Mouse (Mus musculus) liver, embryonic 12.5 days (tissue): ENCODE measurements around the gene Rps6kl1. TPM values are rescaled to one million over a fixed set of nuclear protein-coding genes. Genes with fewer than 3 reads are reported as not detected.
A peak's percentile ranks its signal among the peaks of the same experiment; 100 is the strongest.
"Not testable (repeated sequence)": the region's sequence is repeated elsewhere in the genome, so short reads cannot be mapped to it uniquely, and the experiment has no call there.

Experiments used
- ATAC-seq: fragments of 200-750 bp; cut with Nextera tagmentation; 2 replicates; pipeline ENCODE4 v1.8.0; 2017; ENCODE audit warnings: moderate number of reproducible peaks, mild to moderate bottlenecking, moderate library complexity
- H3K27ac ChIP-seq: fragments of 300-500 bp; sonication (generic); 2 replicates; pipeline ENCODE4 v1.5.1; 2016; ENCODE audit warnings: mild to moderate bottlenecking
- H3K27me3 ChIP-seq: fragments of 300-500 bp; sonication (generic); replicated peaks from 2 replicates; pipeline ENCODE4 v1.6.1; 2016; ENCODE audit warnings: mild to moderate bottlenecking, moderate library complexity
- H3K36me3 ChIP-seq: fragments of 300-500 bp; sonication (generic); 2 replicates; pipeline ENCODE4 v1.6.1; 2016; ENCODE audit warnings: mild to moderate bottlenecking, moderate library complexity
- H3K4me1 ChIP-seq: fragments of 300-500 bp; sonication (generic); 2 replicates; pipeline ENCODE4 v1.6.1; 2016
- H3K4me2 ChIP-seq: fragments of 300-500 bp; sonication (generic); 2 replicates; pipeline ENCODE4 v1.6.1; 2016; ENCODE audit warnings: mild to moderate bottlenecking, moderate library complexity
- H3K4me3 ChIP-seq: fragments of 300-500 bp; sonication (generic); 2 replicates; pipeline ENCODE4 v1.5.1; 2016; ENCODE audit warnings: mild to moderate bottlenecking, moderate library complexity
- H3K9ac ChIP-seq: fragments of 300-500 bp; sonication (generic); 2 replicates; pipeline ENCODE4 v1.6.1; 2016; ENCODE audit warnings: mild to moderate bottlenecking, moderate library complexity
- H3K9me3 ChIP-seq: fragments of 300-500 bp; sonication (generic); replicated peaks from 2 replicates; pipeline ENCODE4 v1.6.1; 2016; ENCODE audit warnings: mild to moderate bottlenecking, moderate library complexity
- WGBS: fragments of 180-500 bp; shearing (Covaris S2); methylation state at CpG from one replicate; pipeline ENCODE4 v1.1.7; 2016; ENCODE audit not compliant: insufficient replicate concordance; 5-methylcytosine and 5-hydroxymethylcytosine counted together
- polyA plus RNA-seq: library from polyadenylated mRNA; unstranded; fragments of >200 nt; fragmentation: Nextera tagmentation; extraction: Ambion mirVana; gene quantifications from 2 replicates; pipeline ENCODE4 v1.2.1, GENCODE M21; 2016

The Rps6kl1 gene
- polyA plus RNA-seq, 1 experiment from 2014 or later = 0.60 TPM

GRCm38 (mm10) chr12:85150321-85151001, 603 bp downstream of the Rps6kl1 start:
- H3K9ac ChIP-seq = peak overlapping the region; percentile 40; the same call in 1 of the 2 replicates
- H3K4me2 ChIP-seq = peak overlapping the region; percentile 68
- WGBS = 14% methylated on average over 20 of the region's 20 CpGs
- H3K27me3 ChIP-seq = peaks cover 57% of the 10 kb centered on the region
- peaks cover 16% of the 10 kb centered on the region for H3K4me1 ChIP-seq
- H3K4me3 ChIP-seq = peak overlapping the region; percentile 33
- no peak overlapping the region for H3K27ac ChIP-seq
- H3K9me3 ChIP-seq = no peaks in the 10 kb centered on the region
- no peak for ATAC-seq
- H3K36me3 ChIP-seq = no peaks in the 10 kb centered on the region

DNA sequence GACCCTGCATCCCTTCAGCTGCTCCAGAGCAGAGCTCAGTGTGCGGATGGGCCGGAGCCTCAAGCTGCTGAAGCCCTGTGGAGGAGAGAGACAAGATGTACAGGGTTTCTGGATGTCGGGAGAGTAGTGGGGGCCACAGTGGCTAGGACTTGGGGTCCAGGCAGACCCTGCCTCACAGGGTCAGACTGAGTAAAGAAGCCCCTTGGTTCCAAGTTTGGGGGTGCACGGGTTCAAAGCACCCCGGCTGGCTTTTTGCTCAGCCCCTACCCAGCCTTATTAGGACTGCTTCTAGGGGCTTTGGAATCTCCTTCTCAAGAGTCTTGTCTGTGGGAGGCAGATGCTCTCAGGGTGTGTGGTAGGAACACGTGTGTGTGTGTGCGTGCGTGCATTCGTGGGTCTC, 4.2 kb downstream of the Rps6kl1 start:
- Histone ChIP-seq H3K4me3 (no peak overlapping the region), H3K27me3 (peaks cover 52% of the 10 kb centered on the region), H3K4me2 (no peak overlapping the region), H3K4me1 (peaks cover 16% of the 10 kb centered on the region), H3K36me3 (no peaks in the 10 kb centered on the region), H3K9me3 (no peaks in the 10 kb centered on the region), H3K9ac (no peak overlapping the region), H3K27ac (no peak overlapping the region)
- WGBS = 70% methylated on average over 9 of the region's 9 CpGs
- ATAC-seq = no peak

GRCm38 (mm10) chr12:85146355-85146754, 4.7 kb downstream of the Rps6kl1 start:
- peaks cover 51% of the 10 kb centered on the region for H3K27me3 ChIP-seq
- 29% methylated on average over 9 of the region's 11 CpGs for WGBS
- peaks cover 12% of the 10 kb centered on the region for H3K4me1 ChIP-seq
- H3K9ac ChIP-seq = no peak overlapping the region
- H3K4me2 ChIP-seq = no peak overlapping the region
- H3K36me3 ChIP-seq = no peaks in the 10 kb centered on the region
- H3K9me3 ChIP-seq = no peaks in the 10 kb centered on the region
- H3K27ac ChIP-seq = no peak overlapping the region
- no peak overlapping the region for H3K4me3 ChIP-seq
- ATAC-seq = no peak

GRCm38 (mm10) chr12:85145630-85146029, 5.4 kb downstream of the Rps6kl1 start:
- no peaks in the 10 kb centered on the region for H3K36me3 ChIP-seq
- no peak for ATAC-seq
- peaks cover 4% of the 10 kb centered on the region for H3K4me1 ChIP-seq
- no peak overlapping the region for H3K27ac ChIP-seq
- no peak overlapping the region for H3K4me2 ChIP-seq
- WGBS = 70% methylated on average over 9 of the region's 9 CpGs
- no peak overlapping the region for H3K9ac ChIP-seq
- no peak overlapping the region for H3K4me3 ChIP-seq
- no peaks in the 10 kb centered on the region for H3K9me3 ChIP-seq
- peaks cover 50% of the 10 kb centered on the region for H3K27me3 ChIP-seq

GRCm38 (mm10) chr12:85144821-85145220, 6.2 kb downstream of the Rps6kl1 start:
- no peaks in the 10 kb centered on the region for H3K36me3 ChIP-seq
- no peak for ATAC-seq
- H3K9ac ChIP-seq = no peak overlapping the region
- no peak overlapping the region for H3K27ac ChIP-seq
- H3K4me3 ChIP-seq = no peak overlapping the region
- H3K27me3 ChIP-seq = peaks cover 50% of the 10 kb centered on the region
- peaks cover 5% of the 10 kb centered on the region for H3K4me1 ChIP-seq
- WGBS = 87% methylated on average over 4 of the region's 4 CpGs
- H3K9me3 ChIP-seq = no peaks in the 10 kb centered on the region
- H3K4me2 ChIP-seq = no peak overlapping the region

GRCm38 (mm10) chr12:85144276-85144675, 6.8 kb downstream of the Rps6kl1 start:
- H3K9ac ChIP-seq, H3K36me3 ChIP-seq, H3K9me3 ChIP-seq, H3K4me1 ChIP-seq, H3K27ac ChIP-seq, ATAC-seq, H3K4me2 ChIP-seq, H3K4me3 ChIP-seq: not testable (repeated sequence)
- 50% methylated on average over 2 of the region's 2 CpGs for WGBS
- peaks cover 50% of the 10 kb centered on the region for H3K27me3 ChIP-seq

DNA sequence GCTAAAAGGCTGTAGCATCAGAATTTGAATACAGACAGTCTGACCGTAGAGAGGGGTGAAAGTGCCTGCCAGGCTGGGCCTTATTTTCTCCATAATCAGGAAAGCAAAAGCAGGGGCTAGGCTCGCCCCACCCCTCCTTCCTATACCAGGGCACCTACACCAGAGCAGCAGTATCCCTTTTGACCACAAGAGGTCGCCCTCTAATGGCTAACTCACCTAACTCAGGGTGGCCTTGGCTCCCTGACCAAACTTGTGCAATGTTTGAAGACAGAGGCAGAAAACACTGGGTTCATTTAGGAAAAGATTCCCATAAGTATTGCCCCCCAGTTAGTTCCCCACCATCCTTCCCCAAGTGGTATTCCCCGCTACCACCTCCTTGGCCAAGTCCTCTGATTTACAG, 8.3 kb downstream of the Rps6kl1 start:
- H3K4me3 ChIP-seq = no peak overlapping the region
- no peak overlapping the region for H3K9ac ChIP-seq
- H3K27me3 ChIP-seq = peaks cover 44% of the 10 kb centered on the region
- no peak overlapping the region for H3K27ac ChIP-seq
- WGBS = 25% methylated on average over 4 of the region's 4 CpGs
- no peak overlapping the region for H3K4me2 ChIP-seq
- H3K9me3 ChIP-seq = no peaks in the 10 kb centered on the region
- 0 out of 2 replicates have a peak, but pooled peaks have one; percentile 45 for ATAC-seq
- H3K36me3 ChIP-seq = no peaks in the 10 kb centered on the region
- H3K4me1 ChIP-seq = peaks cover 6% of the 10 kb centered on the region

DNA sequence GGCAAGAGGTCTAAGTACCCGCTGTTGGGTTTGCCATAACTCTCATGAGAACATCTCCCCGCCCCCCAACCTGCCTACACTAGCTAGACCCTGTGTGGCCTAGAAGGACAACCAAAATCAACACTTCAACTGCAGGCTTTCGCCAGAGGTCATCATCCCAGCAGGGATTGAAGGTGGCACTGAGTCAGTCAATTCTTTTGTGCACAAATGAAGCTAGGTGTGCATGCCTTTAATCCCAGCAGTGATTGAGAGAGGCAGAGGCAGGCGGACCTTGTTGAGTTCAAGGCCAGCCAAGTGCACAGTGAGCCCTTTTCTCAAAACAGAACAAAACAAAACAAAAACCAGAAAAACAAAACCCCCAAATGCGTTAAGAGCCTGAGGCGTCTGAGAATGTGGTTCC, 10.0 kb downstream of the Rps6kl1 start:
- no peak overlapping the region for H3K4me2 ChIP-seq
- no peak overlapping the region for H3K9ac ChIP-seq
- H3K27ac ChIP-seq = no peak overlapping the region
- H3K4me1 ChIP-seq = peaks cover 6% of the 10 kb centered on the region
- peaks cover under 1% of the 10 kb centered on the region; the same call in 1 of the 2 replicates for H3K36me3 ChIP-seq
- no peaks in the 10 kb centered on the region for H3K9me3 ChIP-seq
- WGBS = 69% methylated on average over 6 of the region's 6 CpGs
- ATAC-seq = no peak
- no peak overlapping the region for H3K4me3 ChIP-seq
- H3K27me3 ChIP-seq = peaks cover 31% of the 10 kb centered on the region

DNA sequence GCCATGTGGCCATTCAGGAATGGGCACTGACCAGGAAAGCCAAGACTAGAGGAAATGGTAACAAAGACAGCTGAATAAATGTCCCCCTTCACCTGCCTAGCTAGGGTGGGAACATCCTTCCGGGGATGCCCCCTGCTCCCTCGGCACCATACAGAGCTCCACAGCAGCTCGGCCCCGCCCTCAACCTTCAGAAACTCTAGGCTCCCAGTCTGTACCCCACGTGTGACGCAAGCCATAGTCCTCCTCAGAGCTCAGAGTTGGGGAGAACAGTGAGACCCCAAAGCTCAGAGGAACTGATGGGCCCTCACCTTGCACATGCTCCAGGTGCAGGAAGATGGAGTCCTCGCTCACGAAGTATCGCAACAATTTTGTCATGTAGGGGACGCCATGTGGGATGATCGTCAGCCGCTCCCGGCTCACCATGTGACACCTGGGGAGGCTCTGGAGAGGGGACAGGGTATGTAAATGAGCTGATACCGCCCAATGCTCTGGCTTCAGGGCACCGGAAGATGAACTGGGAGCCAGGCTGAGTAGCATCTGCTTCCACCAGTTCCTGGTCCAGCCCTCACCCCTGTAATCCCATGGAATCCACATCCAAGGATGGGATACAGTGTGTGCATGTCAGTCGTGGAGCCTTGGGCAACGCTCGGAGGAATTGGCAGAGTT, 10.9 kb downstream of the Rps6kl1 start:
- Histone ChIP-seq H3K4me3 (no peak overlapping the region), H3K9ac (no peak overlapping the region), H3K4me2 (0 out of 2 replicates have a peak overlapping the region, but pooled peaks have one; percentile 20), H3K27ac (no peak overlapping the region), H3K9me3 (no peaks in the 10 kb centered on the region), H3K27me3 (peaks cover 31% of the 10 kb centered on the region), H3K4me1 (peaks cover 6% of the 10 kb centered on the region), H3K36me3 (peaks cover 10% of the 10 kb centered on the region)
- WGBS = 30% methylated on average over 18 of the region's 18 CpGs
- no peak for ATAC-seq

GRCm38 (mm10) chr12:85136627-85137026, 14.4 kb downstream of the Rps6kl1 start:
- Histone ChIP-seq H3K4me2 (no peak overlapping the region), H3K4me1 (peaks cover 12% of the 10 kb centered on the region), H3K4me3 (no peak overlapping the region), H3K9me3 (no peaks in the 10 kb centered on the region), H3K27me3 (peaks cover 27% of the 10 kb centered on the region), H3K36me3 (peaks cover 42% of the 10 kb centered on the region), H3K27ac (no peak overlapping the region), H3K9ac (no peak overlapping the region)
- no peak for ATAC-seq
- WGBS = 73% methylated on average over 4 of the region's 4 CpGs

GRCm38 (mm10) chr12:85135513-85136470, 15.3 kb downstream of the Rps6kl1 start:
- H3K36me3 ChIP-seq = peaks cover 51% of the 10 kb centered on the region
- no peak overlapping the region for H3K9ac ChIP-seq
- peaks cover 23% of the 10 kb centered on the region for H3K27me3 ChIP-seq
- no peaks in the 10 kb centered on the region for H3K9me3 ChIP-seq
- WGBS = 82% methylated on average over 19 of the region's 19 CpGs
- no peak for ATAC-seq
- H3K4me1 ChIP-seq = peaks cover 12% of the 10 kb centered on the region
- no peak overlapping the region for H3K4me2 ChIP-seq
- H3K27ac ChIP-seq = no peak overlapping the region
- no peak overlapping the region for H3K4me3 ChIP-seq
